Mouse (Mus musculus) MEL-GATA-1-ER (cell line): ENCODE results near the gene Try4.
"Not testable (repeated sequence)": the region's sequence is repeated elsewhere in the genome, so short reads cannot be mapped to it uniquely, and the experiment has no call there.

Experiments used
- DNase-seq: peaks from one replicate; pipeline ENCODE4 v3.0.0-alpha.2; 2012; ENCODE audit warnings: low read depth; ENCODE audit errors: extremely low read depth

The Try4 gene

DNA sequence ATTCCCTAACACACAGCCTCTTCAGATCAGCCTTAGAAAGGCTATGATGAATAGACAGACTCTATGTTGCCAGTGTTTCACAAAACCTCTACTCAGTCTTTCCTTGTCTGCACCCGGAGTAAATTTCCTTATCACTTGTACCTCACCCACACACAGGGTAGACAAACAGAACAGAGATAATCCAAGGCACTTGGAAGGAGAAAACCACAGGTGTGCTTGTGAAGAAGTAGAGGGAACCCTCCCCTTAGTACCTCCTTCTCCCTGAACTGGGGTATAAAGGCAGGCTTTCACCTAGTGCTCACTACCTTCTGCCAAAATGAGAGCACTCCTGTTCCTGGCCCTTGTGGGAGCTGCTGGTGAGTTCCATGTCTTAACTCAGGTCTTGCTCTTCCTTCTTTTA, at the start of gene Try4:
Gene Try4 (plus strand): TSS at position 301 of the 400 bp plus-strand sequence.
- no peak for DNase-seq

DNA sequence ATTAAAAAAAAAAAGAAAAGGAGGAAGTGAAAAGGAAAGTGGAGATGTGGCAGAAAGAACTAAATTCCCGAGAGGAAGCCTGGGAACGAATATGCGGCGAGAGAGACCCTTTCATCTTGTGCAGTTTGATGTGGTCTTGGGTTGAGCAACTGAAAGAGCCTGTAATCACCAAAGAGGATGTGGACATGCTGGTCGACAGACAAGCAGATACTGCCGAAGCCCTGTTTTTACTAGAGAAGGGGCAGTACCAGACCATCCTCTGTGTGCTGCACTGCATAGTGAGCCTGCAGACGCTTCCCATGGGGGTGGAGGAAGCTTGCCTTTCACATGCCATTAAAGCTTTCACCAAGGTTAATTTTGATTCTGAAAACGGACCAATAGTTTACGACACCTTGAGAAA, 48.8 kb upstream of the Try4 start:
- DNase-seq, result not testable (repeated sequence)

DNA sequence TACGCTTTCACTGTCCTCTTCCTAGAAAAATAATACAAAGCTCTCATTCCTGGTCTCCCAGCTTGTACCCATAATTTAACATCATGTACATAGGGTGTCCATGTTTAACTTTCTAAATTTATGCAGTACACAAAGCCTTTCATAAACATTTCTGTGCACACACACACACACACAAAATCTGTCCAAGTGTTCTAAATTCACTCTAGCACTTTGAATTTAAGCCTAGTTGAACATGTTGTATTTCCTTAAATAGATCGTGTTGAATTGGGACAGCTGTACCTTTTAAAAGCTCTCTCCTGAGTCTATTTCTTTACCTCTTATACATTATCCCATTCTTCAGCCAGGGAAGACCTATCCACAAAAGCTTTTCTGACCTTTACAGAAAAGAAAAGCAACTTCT, 45.6 kb upstream of the Try4 start:
- DNase-seq, result no peak

DNA sequence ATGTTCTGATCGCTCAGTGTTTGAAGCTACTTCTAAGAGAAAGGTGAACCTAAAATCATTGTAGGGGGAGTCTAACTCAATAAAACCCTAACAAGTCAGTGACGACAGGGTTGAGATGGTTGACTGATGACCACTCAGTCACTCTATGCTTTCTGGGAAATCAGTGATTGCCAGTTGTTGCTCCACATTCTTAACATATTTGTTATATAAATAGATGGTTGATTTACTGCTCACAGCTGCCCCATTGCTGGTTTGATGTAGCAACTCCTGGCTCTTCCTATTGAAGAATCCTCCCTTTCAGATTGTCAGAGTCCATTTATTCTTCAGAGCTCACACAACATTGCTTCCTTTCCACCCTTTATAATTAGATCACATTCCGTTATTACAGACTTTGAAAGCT, 44.6 kb upstream of the Try4 start:
- no peak for DNase-seq

DNA sequence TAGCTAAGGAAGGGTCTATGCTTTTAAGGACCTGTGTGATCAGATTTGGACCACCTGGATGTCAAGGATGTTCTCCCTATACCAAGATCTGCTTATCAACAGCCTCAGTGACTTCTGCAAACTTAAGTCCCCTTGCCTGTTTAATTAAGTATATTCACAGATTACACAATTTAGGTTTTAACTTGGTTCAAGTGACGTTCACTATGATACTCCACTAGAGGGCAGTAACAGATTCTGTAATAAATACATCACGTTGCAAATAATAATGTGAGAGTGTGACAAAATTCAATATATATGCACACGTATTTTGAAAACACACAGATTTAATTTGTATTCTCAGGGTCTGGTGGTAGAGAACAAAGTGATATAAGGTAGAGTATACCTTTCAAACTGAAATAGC, 39.3 kb upstream of the Try4 start:
- DNase-seq, result peak; percentile 7

DNA sequence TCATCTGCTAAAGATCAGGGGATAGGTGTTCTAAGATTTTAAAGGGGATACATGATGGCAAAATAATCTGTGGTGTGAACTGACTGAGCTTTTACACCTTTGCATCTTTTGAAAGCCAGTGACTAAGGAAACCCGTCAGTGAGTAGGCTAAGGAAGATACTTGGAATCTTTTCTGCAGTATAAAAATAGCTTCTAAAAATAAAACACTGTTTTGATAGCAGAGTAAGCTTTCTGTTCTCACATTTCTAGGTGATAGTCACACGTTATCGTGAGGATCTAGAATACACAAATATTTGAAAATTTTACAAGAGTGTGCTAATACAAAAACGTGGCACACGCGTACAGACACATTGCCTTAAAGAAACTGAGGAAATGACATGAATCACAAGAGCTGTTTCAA, 35.9 kb upstream of the Try4 start:
- DNase-seq, result no peak

DNA sequence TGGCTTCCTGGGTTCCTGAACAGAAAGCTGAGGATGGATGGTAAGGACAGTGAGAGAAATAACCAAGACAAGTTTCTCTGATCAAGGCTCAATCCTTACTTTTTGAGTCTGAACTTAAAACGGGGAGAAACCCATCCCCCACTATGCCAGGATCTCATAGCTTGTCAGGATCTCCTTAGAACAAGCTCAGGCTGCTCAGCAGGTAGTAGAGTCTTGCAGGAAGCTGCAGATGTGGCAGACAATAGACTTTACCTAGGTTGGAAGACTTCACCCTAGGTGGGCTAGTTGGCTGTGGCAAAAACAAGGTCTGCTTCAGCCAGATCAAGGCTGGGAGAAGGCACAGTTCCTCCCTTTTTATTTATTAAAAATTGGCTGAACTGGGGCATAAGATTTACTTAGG, 3.8 kb upstream of the Try4 start:
- no peak for DNase-seq

DNA sequence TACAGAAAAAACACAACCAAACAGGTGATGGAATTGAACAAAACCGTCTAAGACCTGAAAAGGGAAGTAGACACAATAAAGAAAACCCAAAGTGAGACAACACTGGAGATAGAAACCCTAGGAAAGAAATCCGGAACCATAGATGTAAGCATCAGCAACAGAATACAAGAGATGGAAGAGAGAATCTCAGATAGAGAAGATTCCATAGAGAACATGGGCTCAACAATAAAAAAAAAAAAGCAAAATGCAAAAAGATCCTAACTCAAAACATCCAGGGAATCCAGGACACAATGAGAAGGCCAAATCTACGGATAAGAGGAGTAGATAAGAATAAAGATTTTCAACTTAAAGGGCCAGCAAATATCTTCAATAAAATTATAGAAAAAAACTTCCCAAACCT, 14.7 kb downstream of the Try4 start, which contains the start of gene Try5:
Gene Try5 (minus strand): TSS at position 101 of the 400 bp plus-strand sequence.
- DNase-seq, result not testable (repeated sequence)

DNA sequence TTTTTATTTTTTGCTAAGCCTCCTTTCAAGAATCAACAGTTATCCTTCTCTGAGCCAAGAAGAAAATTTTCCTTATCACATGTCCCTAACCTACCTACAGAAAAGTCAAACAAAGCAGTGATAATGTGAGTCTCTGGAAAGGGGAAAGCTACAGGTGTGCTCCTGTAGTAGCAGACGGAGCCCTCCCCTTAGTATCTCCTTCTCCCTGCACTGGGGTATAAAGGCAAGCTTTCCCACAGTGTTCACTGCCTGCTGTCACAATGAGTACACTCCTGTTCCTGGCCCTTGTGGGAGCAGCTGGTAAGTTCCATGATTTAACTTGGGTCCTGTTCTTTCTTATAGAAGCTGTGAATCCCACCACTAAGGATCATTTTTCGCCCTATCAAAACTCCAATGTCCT, 51.9 kb downstream of the Try4 start, which contains the start of gene Try10:
Gene Try10 (plus strand): TSS at position 174 of the 400 bp plus-strand sequence.
- no peak for DNase-seq
